In genomic region chr1:155564741-155565140, GRCm38 (mm10) we compare ENCODE assay signal across 8 mouse cellular contexts. TPM values are rescaled to one million over a fixed set of nuclear protein-coding genes. Genes with fewer than 3 reads are reported as not detected.
DNase-seq lines count a peak whose midpoint lies in the region; ATAC-seq and TF ChIP-seq lines count a peak whose summit lies in the region.
"Had no signal": no experiment of that assay in that cellular context is flagged by ENCODE, and none has a peak within 500 bp of the region (broad histone marks: within the 10 kb centered on the region; RNA-seq: fewer than 3 reads in every experiment).

No protein-coding gene starts in this region.

- ATAC-seq in intestine, embryonic 14.5 days (replicated peaks; ENCODE audit: low FRiP score, low TSS enrichment, low read depth), result no peak
- no peak for ATAC-seq in intestine, embryonic 16.5 days
- ATAC-seq in inflammation-experienced regulatory T-cells, adult 6 months, result peak; percentile 92

- no peak overlapping the region for H3K4me3 ChIP-seq in intestine, embryonic 14.5 days (ENCODE audit: low read depth, low read length)
- no peak overlapping the region for H3K4me3 ChIP-seq in intestine, embryonic 16.5 days (ENCODE audit: low read length)
- H3K4me3 ChIP-seq in C2C12 (ENCODE audit: insufficient read depth, poor library complexity, severe bottlenecking), result no peak overlapping the region
- no peak overlapping the region for H3K4me3 ChIP-seq in bone marrow macrophage, adult 2 months (ENCODE audit: insufficient read depth, low read length)
- no peak overlapping the region for H3K4me3 ChIP-seq in small intestine, adult 2 months (ENCODE audit: low read depth, low read length)
- H3K4me3 ChIP-seq: neural tube, embryonic 12.5 days had no signal

- H3K79me2 ChIP-seq in C2C12 (ENCODE audit: control insufficient read depth, insufficient read depth), result peaks cover 45% of the 10 kb centered on the region

- TF ChIP-seq POLR2A in bone marrow macrophage, adult 2 months (IDR thresholded peaks at IDR 0.05; ENCODE audit: borderline replicate concordance, low read depth, low read length), result no peak
- no peak for TF ChIP-seq POLR2A in small intestine, adult 2 months (IDR thresholded peaks at IDR 0.05; ENCODE audit: low read depth, low read length)

- peaks cover 24% of the 10 kb centered on the region for H3K79me3 ChIP-seq in C2C12 (ENCODE audit: low read depth)

- peaks cover 4% of the 10 kb centered on the region for H3K4me1 ChIP-seq in intestine, embryonic 14.5 days (replicated peaks; ENCODE audit: control insufficient read depth, insufficient read depth, low read length)
- peaks cover 3% of the 10 kb centered on the region; the same call in 1 of the 2 replicates for H3K4me1 ChIP-seq in intestine, embryonic 16.5 days (ENCODE audit: control insufficient read depth, insufficient read depth, low read length)
- H3K4me1 ChIP-seq in bone marrow macrophage, adult 2 months (ENCODE audit: control insufficient read depth, insufficient read depth, low read length), result peaks cover 7% of the 10 kb centered on the region
- no peaks in the 10 kb centered on the region for H3K4me1 ChIP-seq in small intestine, adult 2 months (ENCODE audit: control insufficient read depth, insufficient read depth, insufficient read length, low read length)

- no peak overlapping the region for H3ac ChIP-seq in C2C12 (ENCODE audit: control insufficient read depth, insufficient read length, low read depth)

- peak; percentile 59 for DNase-seq in intestine, embryonic 14.5 days (ENCODE audit: low spot score)
- DNase-seq in 3134 (ENCODE audit: extremely low read depth, insufficient read length, low spot score), result peak; percentile 23

- no peaks in the 10 kb centered on the region for H3K9me3 ChIP-seq in intestine, embryonic 14.5 days (ENCODE audit: control insufficient read depth, low read length)
- 0 out of 2 replicates have a peak, but pooled peaks cover 5% of the 10 kb centered on the region for H3K9me3 ChIP-seq in intestine, embryonic 16.5 days (ENCODE audit: control insufficient read depth, low read length)

- TF ChIP-seq CTCF in C2C12 (IDR thresholded peaks at IDR 0.05; ENCODE audit: control insufficient read depth, insufficient read depth, insufficient read length), result peak; percentile 32
- TF ChIP-seq CTCF in bone marrow macrophage, adult 2 months (IDR thresholded peaks at IDR 0.05; ENCODE audit: low read depth, low read length), result peak; percentile 74
- peak; percentile 76; the same call in 1 of the 2 replicates for TF ChIP-seq CTCF in small intestine, adult 2 months (IDR thresholded peaks at IDR 0.05; ENCODE audit: extremely low read depth, insufficient read length, insufficient replicate concordance, low read depth, low read length)

- H3K4me2 ChIP-seq in intestine, embryonic 14.5 days (ENCODE audit: low read length), result no peak overlapping the region
- no peak overlapping the region for H3K4me2 ChIP-seq in intestine, embryonic 16.5 days (ENCODE audit: low read depth, low read length)
- H3K4me2 ChIP-seq: neural tube, embryonic 12.5 days had no signal

- H3K27ac ChIP-seq in intestine, embryonic 14.5 days (ENCODE audit: low read depth), result no peak overlapping the region
- H3K27ac ChIP-seq in intestine, embryonic 16.5 days (ENCODE audit: low read length), result no peak overlapping the region
- no peak overlapping the region for H3K27ac ChIP-seq in bone marrow macrophage, adult 2 months (ENCODE audit: insufficient read depth, low read depth, low read length)
- no peak overlapping the region for H3K27ac ChIP-seq in small intestine, adult 2 months (ENCODE audit: insufficient read depth, low read depth, low read length)
- H3K27ac ChIP-seq: neural tube, embryonic 12.5 days had no signal

- H3K27me3 ChIP-seq in intestine, embryonic 14.5 days (replicated peaks; ENCODE audit: control insufficient read depth, insufficient read depth, low read length), result no peaks in the 10 kb centered on the region
- no peaks in the 10 kb centered on the region for H3K27me3 ChIP-seq in intestine, embryonic 16.5 days (replicated peaks; ENCODE audit: control insufficient read depth, insufficient read depth, low read length)
- H3K27me3 ChIP-seq in C2C12 (ENCODE audit: control insufficient read depth, insufficient read depth, insufficient read length), result no peaks in the 10 kb centered on the region
- H3K27me3 ChIP-seq in small intestine, adult 2 months (ENCODE audit: control insufficient read depth, insufficient read depth, low read length), result no peaks in the 10 kb centered on the region
- H3K27me3 ChIP-seq: neural tube, embryonic 12.5 days had no signal

- H3K9ac ChIP-seq in intestine, embryonic 14.5 days (ENCODE audit: low read length), result no peak overlapping the region
- no peak overlapping the region for H3K9ac ChIP-seq in intestine, embryonic 16.5 days (ENCODE audit: low read depth, low read length)
- H3K9ac ChIP-seq: neural tube, embryonic 12.5 days had no signal

- H3K36me3 ChIP-seq in intestine, embryonic 14.5 days (ENCODE audit: control insufficient read depth, insufficient read depth, low read length), result peaks cover 43% of the 10 kb centered on the region
- peaks cover 11% of the 10 kb centered on the region for H3K36me3 ChIP-seq in intestine, embryonic 16.5 days (ENCODE audit: control insufficient read depth, insufficient read depth, low read length)
- H3K36me3 ChIP-seq in C2C12 (ENCODE audit: control insufficient read depth, insufficient read depth), result peaks cover 33% of the 10 kb centered on the region
- peaks cover 10% of the 10 kb centered on the region for H3K36me3 ChIP-seq in small intestine, adult 2 months (ENCODE audit: control insufficient read depth, insufficient read depth, low read length)

- WGBS in intestine, embryonic 14.5 days, result 36% methylated on average over 3 of the region's 3 CpGs
- 27% methylated on average over 3 of the region's 3 CpGs for WGBS in intestine, embryonic 16.5 days
- WGBS in small intestine, adult 2 months, result 23% methylated on average over 3 of the region's 3 CpGs

TF ChIP-seq in C2C12, 6 proteins besides CTCF, POLR2A, EP300 and RAD21:
- TF ChIP-seq CEBPB (IDR thresholded peaks at IDR 0.05; ENCODE audit: low read depth), result peak; percentile 23
- TF ChIP-seq USF1 (IDR thresholded peaks at IDR 0.05; ENCODE audit: low read depth), result no peak

RNA-seq across cellular contexts. Expression of gene Acbd6, which starts 6.8 kb away (rescaled TPM):
- polyA plus RNA-seq in intestine, embryonic 14.5 days (2014; fragmentation: Nextera tagmentation; extraction: Ambion mirVana), result 69.1 and 70.4 TPM in 2 replicates
- 48.2 and 49.1 TPM in 2 replicates for polyA plus RNA-seq in intestine, embryonic 16.5 days (2015; fragmentation: Nextera tagmentation; extraction: Ambion mirVana)
- 70.3 TPM for polyA plus RNA-seq in C2C12 (2012; fragmentation: generic; extraction: Trizol)
- polyA plus RNA-seq in bone marrow macrophage, adult 2 months (2012; ENCODE audit: insufficient read depth, insufficient read length, missing spikeins), result 51.7 and 57.5 TPM in 2 replicates
- polyA plus RNA-seq in inflammation-experienced regulatory T-cells, adult 6 months (2017; shearing (Covaris generic)), result 10 to 100 TPM in 1 of 3 experiments, 1 to 10 TPM in 2; 6.8 to 10.4 (median 8.6) TPM
- 56.0 and 95.9 TPM in 2 replicates for polyA plus RNA-seq in small intestine, adult 2 months (2012; rRNA removed)
